ENCODE assay signal across 9 mouse cellular contexts in the genomic region with DNA sequence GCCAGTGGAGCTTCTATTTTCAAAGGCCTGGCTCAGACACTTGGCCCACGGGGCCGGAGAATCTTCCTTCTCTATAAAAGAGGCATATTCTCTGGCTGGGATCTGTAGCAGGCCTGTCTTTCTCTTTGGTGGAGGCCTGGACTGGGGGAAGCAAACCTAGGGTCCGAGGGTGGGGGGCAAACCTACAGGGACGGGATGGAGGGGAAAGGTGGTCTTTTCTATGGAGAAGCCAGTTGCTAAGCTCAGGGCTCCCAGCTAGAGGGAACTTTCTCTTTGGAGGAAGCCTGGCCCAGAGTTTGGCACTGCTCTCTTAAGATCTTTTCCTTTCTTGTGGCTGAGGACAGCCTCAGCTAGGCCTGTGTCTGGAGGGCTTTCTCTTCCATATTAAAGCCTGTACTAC. TPM values are rescaled to one million over a fixed set of nuclear protein-coding genes. Genes with fewer than 3 reads are reported as not detected.
DNase-seq lines count a peak whose midpoint lies in the region; ATAC-seq and TF ChIP-seq lines count a peak whose summit lies in the region.
"Had no signal": no experiment of that assay in that cellular context is flagged by ENCODE, and none has a peak within 500 bp of the region (broad histone marks: within the 10 kb centered on the region; RNA-seq: fewer than 3 reads in every experiment).

No protein-coding gene starts in this region.

- peaks cover 8% of the 10 kb centered on the region for H3K4me1 ChIP-seq in lung, embryonic 16.5 days (replicated peaks; ENCODE audit: control insufficient read depth, insufficient read depth, low read length)
- peaks cover 18% of the 10 kb centered on the region for H3K4me1 ChIP-seq in limb, embryonic 10.5 days
- peaks cover 5% of the 10 kb centered on the region; the same call in 1 of the 2 replicates for H3K4me1 ChIP-seq in olfactory bulb, adult 2 months (ENCODE audit: control insufficient read depth, insufficient read depth, low read length)

- ATAC-seq in lung, embryonic 16.5 days (ENCODE audit: low read depth) = 0 out of 2 replicates have a peak, but pooled peaks have one; percentile 0

- no peak overlapping the region for H3K27ac ChIP-seq in lung, embryonic 16.5 days (ENCODE audit: low read length)
- peak overlapping the region; percentile 80 for H3K27ac ChIP-seq in limb, embryonic 10.5 days
- H3K27ac ChIP-seq in olfactory bulb, adult 2 months (ENCODE audit: insufficient read depth, low read depth, low read length) = peak overlapping the region; percentile 66; the same call in 1 of the 2 replicates

- no peaks in the 10 kb centered on the region for H3K9me3 ChIP-seq in lung, embryonic 16.5 days (ENCODE audit: control insufficient read depth, low read length)
- no peaks in the 10 kb centered on the region for H3K9me3 ChIP-seq in limb, embryonic 10.5 days (replicated peaks)

- peak; percentile 10 for DNase-seq in cerebellum, adult 11 months
- DNase-seq in cerebellum, adult 9-10 months = no peak
- DNase-seq in lung, postnatal 4 days = no peak
- DNase-seq in limb, embryonic 10.5 days (ENCODE audit: low spot score) = no peak
- DNase-seq in c-Kit-positive CD71-positive TER-119-positive erythroid progenitor cells, embryonic 14.5 days (ENCODE audit: low spot score) = no peak
- DNase-seq in adrenal gland, adult 2 months = no peak

- no peaks in the 10 kb centered on the region for H3K36me3 ChIP-seq in lung, embryonic 16.5 days (ENCODE audit: control insufficient read depth, insufficient read depth, low read length)
- no peaks in the 10 kb centered on the region for H3K36me3 ChIP-seq in limb, embryonic 10.5 days

- no peak for TF ChIP-seq CTCF in olfactory bulb, adult 2 months (IDR thresholded peaks at IDR 0.05; ENCODE audit: insufficient read depth, low read depth, low read length)

- H3K4me2 ChIP-seq in lung, embryonic 16.5 days (ENCODE audit: low read depth, low read length) = peak overlapping the region; percentile 59

- 45% methylated on average over 4 of the region's 4 CpGs for WGBS in lung, embryonic 16.5 days
- 57% methylated on average over 4 of the region's 4 CpGs for whole genome bisulfite sequencing in limb, embryonic 10.5 days
- WGBS in olfactory bulb, adult 2 months = 49% methylated on average over 4 of the region's 4 CpGs

- no peaks in the 10 kb centered on the region for H3K27me3 ChIP-seq in lung, embryonic 16.5 days (ENCODE audit: control insufficient read depth, insufficient read depth, low read depth, low read length)
- no peaks in the 10 kb centered on the region for H3K27me3 ChIP-seq in limb, embryonic 10.5 days (ENCODE audit: low read depth, poor library complexity, severe bottlenecking)

- 0 out of 2 replicates have a peak, but pooled peaks have one; percentile 0 for TF ChIP-seq POLR2A in olfactory bulb, adult 2 months (IDR thresholded peaks at IDR 0.05; ENCODE audit: insufficient read depth, low read depth, low read length)

- peak overlapping the region; percentile 49 for H3K9ac ChIP-seq in lung, embryonic 16.5 days (ENCODE audit: low read length)

- H3K4me3 ChIP-seq in lung, embryonic 16.5 days (ENCODE audit: low read length) = peak overlapping the region; percentile 33
- H3K4me3 ChIP-seq in limb, embryonic 10.5 days = peak overlapping the region; percentile 84
- peak overlapping the region; percentile 18 for H3K4me3 ChIP-seq in olfactory bulb, adult 2 months (ENCODE audit: insufficient read depth, low read depth, low read length)

RNA-seq across cellular contexts. Expression of a gene that starts 0.7 kb away (rescaled TPM):
- polyA plus RNA-seq in lung, embryonic 16.5 days (2015; fragmentation: Nextera tagmentation; extraction: Ambion mirVana) = 13.5 and 14.3 TPM in 2 replicates
- 12.6 and 12.7 TPM in 2 replicates for polyA plus RNA-seq in limb, embryonic 10.5 days (2016; fragmentation: Nextera tagmentation; extraction: Ambion mirVana)
- not detected in 2 replicates for polyA plus RNA-seq in olfactory bulb, adult 2 months (2012; ENCODE audit: insufficient read depth, insufficient read length, low replicate concordance, missing spikeins)
- total RNA-seq in adrenal gland, adult 2 months (2021) = 1 to 10 TPM; 5.5 to 7.4 TPM
- 2.5 and 3.7 TPM in 2 replicates for polyA plus RNA-seq in adrenal gland, adult 2 months (2012; rRNA removed)

RNA-seq across cellular contexts. Expression of a gene that starts 58.0 kb away (rescaled TPM):
- 4.5 and 5.3 TPM in 2 replicates for polyA plus RNA-seq in lung, embryonic 16.5 days (2015; fragmentation: Nextera tagmentation; extraction: Ambion mirVana)
- 0.08 and 0.18 TPM in 2 replicates for polyA plus RNA-seq in limb, embryonic 10.5 days (2016; fragmentation: Nextera tagmentation; extraction: Ambion mirVana)
- polyA plus RNA-seq in olfactory bulb, adult 2 months (2012; ENCODE audit: insufficient read depth, insufficient read length, low replicate concordance, missing spikeins) = not detected in 2 replicates
- 1 to 10 TPM in 1 of 2 experiments, under 1 TPM in 1; 0.63 to 1.1 TPM for total RNA-seq in adrenal gland, adult 2 months (2021)
- polyA plus RNA-seq in adrenal gland, adult 2 months (2012; rRNA removed) = 1.1 and 1.4 TPM in 2 replicates
- polyA plus RNA-seq: macrophage had no signal

Comparison
In these comparisons a context has a peak if more than half of its experiments do, and no peak if none do; other contexts are left out.
1. H3K4me3 ChIP-seq: peak in every context shown above with its lines; median percentile 84 in limb, embryonic 10.5 days; 33 in lung, embryonic 16.5 days; 18 in olfactory bulb, adult 2 months.